Mouse (Mus musculus) gastrocnemius, postnatal 36 days (tissue): ENCODE results near the gene H60b. TPM values are rescaled to one million over a fixed set of nuclear protein-coding genes. Genes with fewer than 3 reads are reported as not detected.

Source experiments
- total RNA-seq, 2 experiments: library from RNA; stranded (reverse); gene quantifications; 2 replicates each; pipeline ENCODE4 v1.2.3; 2021

The H60b gene
- total RNA-seq, 2 experiments from 2014 or later: not detected

Other genes with a start within 250 kb of the H60b start
- gene 4930444G20Rik, start 90.5 kb upstream of the H60b start, total RNA-seq: not detected
- gene E030030I06Rik, start 9.3 kb upstream of the H60b start, total RNA-seq: 1 to 10 TPM in 1 of 2 experiments, under 1 TPM in 1; 0.71 to 1.1 TPM
- gene Raet1e, start within 50 bp of the H60b start, total RNA-seq: not detected
- gene Raet1d, start 202.0 kb downstream of the H60b start, total RNA-seq: not detected